Mouse (Mus musculus) hindbrain, embryonic 10.5 days (tissue): ENCODE results near the gene Gng4. TPM values are rescaled to one million over a fixed set of nuclear protein-coding genes. Genes with fewer than 3 reads are reported as not detected.

ENCODE experiments used
- DNase-seq: peaks from one replicate; pipeline ENCODE4 v3.0.0-alpha.2; 2017; ENCODE audit warnings: low spot score
- H3K27ac ChIP-seq: fragments of 300-500 bp; sonication (generic); 2 replicates; pipeline ENCODE4 v1.5.1; 2016; ENCODE audit warnings: mild to moderate bottlenecking, moderate library complexity
- H3K27me3 ChIP-seq: fragments of 300-500 bp; sonication (generic); 2 replicates; pipeline ENCODE4 v1.6.1; 2016; ENCODE audit warnings: mild to moderate bottlenecking; ENCODE audit not compliant: poor library complexity, insufficient read depth, severe bottlenecking
- H3K36me3 ChIP-seq: fragments of 300-500 bp; sonication (generic); 2 replicates; pipeline ENCODE4 v1.6.1; 2016; ENCODE audit warnings: mild to moderate bottlenecking, moderate library complexity
- H3K4me1 ChIP-seq: fragments of 300-500 bp; sonication (generic); replicated peaks from 2 replicates; pipeline ENCODE4 v1.6.1; 2016; ENCODE audit warnings: mild to moderate bottlenecking
- H3K4me3 ChIP-seq: fragments of 300-500 bp; sonication (generic); 2 replicates; pipeline ENCODE4 v1.5.1; 2016; ENCODE audit warnings: mild to moderate bottlenecking, moderate library complexity
- H3K9me3 ChIP-seq: fragments of 300-500 bp; sonication (generic); 2 replicates; pipeline ENCODE4 v1.6.1; 2016; ENCODE audit warnings: mild to moderate bottlenecking, moderate library complexity
- WGBS: fragments of 180-500 bp; shearing (Covaris S2); methylation state at CpG from one replicate; pipeline ENCODE4 v1.1.7; 2016; 5-methylcytosine and 5-hydroxymethylcytosine counted together
- polyA plus RNA-seq: library from polyadenylated mRNA; unstranded; fragments of >200 nt; fragmentation: Nextera tagmentation; extraction: Ambion mirVana; gene quantifications from 2 replicates; pipeline ENCODE4 v1.2.1, GENCODE M21; 2016

The Gng4 gene
- polyA plus RNA-seq, 1 experiment from 2014 or later, result 2.9 TPM

GRCm38 (mm10) chr13:13826533-13826932, 42.7 kb downstream of the Gng4 start:
- Histone ChIP-seq H3K4me3 (no peak overlapping the region), H3K36me3 (no peaks in the 10 kb centered on the region), H3K27ac (no peak overlapping the region), H3K27me3 (no peaks in the 10 kb centered on the region), H3K9me3 (no peaks in the 10 kb centered on the region), H3K4me1 (no peaks in the 10 kb centered on the region)
- DNase-seq, result no peak
- 84% methylated on average over 6 of the region's 6 CpGs for WGBS

GRCm38 (mm10) chr13:13828125-13828524, 44.3 kb downstream of the Gng4 start:
- WGBS, result 37% methylated on average over 1 of the region's 1 CpGs
- DNase-seq, result no peak
- Histone ChIP-seq H3K9me3 (no peaks in the 10 kb centered on the region), H3K36me3 (no peaks in the 10 kb centered on the region), H3K27ac (no peak overlapping the region), H3K4me1 (no peaks in the 10 kb centered on the region), H3K27me3 (no peaks in the 10 kb centered on the region), H3K4me3 (no peak overlapping the region)

GRCm38 (mm10) chr13:13830469-13831074, 46.7 kb downstream of the Gng4 start:
- H3K9me3 ChIP-seq, result 0 out of 2 replicates have a peak, but pooled peaks cover 4% of the 10 kb centered on the region
- no peak overlapping the region for H3K27ac ChIP-seq
- no peaks in the 10 kb centered on the region for H3K4me1 ChIP-seq
- no peak for DNase-seq
- 54% methylated on average over 4 of the region's 4 CpGs for WGBS
- H3K27me3 ChIP-seq, result no peaks in the 10 kb centered on the region
- no peaks in the 10 kb centered on the region for H3K36me3 ChIP-seq
- H3K4me3 ChIP-seq, result no peak overlapping the region

GRCm38 (mm10) chr13:13835180-13835579, 51.3 kb downstream of the Gng4 start:
- Histone ChIP-seq H3K27me3 (no peaks in the 10 kb centered on the region), H3K36me3 (no peaks in the 10 kb centered on the region), H3K4me1 (no peaks in the 10 kb centered on the region), H3K4me3 (no peak overlapping the region), H3K27ac (no peak overlapping the region), H3K9me3 (peaks cover 24% of the 10 kb centered on the region)
- WGBS, result 62% methylated on average over 2 of the region's 2 CpGs
- DNase-seq, result no peak

- Histone ChIP-seq H3K4me3 (no peak overlapping the region), H3K27ac (no peak overlapping the region), H3K4me1 (no peaks in the 10 kb centered on the region), H3K9me3 (no peaks in the 10 kb centered on the region), H3K36me3 (no peaks in the 10 kb centered on the region), H3K27me3 (no peaks in the 10 kb centered on the region)
- no peak for DNase-seq
- WGBS, result 57% methylated on average over 4 of the region's 4 CpGs
Observed at GRCm38 (mm10) chr13:13845021-13845420, 61.2 kb downstream of the Gng4 start.

- Histone ChIP-seq H3K27ac (no peak overlapping the region), H3K9me3 (no peaks in the 10 kb centered on the region), H3K4me1 (no peaks in the 10 kb centered on the region), H3K27me3 (no peaks in the 10 kb centered on the region), H3K4me3 (no peak overlapping the region), H3K36me3 (no peaks in the 10 kb centered on the region)
- DNase-seq, result no peak
- WGBS, result 85% methylated on average over 3 of the region's 3 CpGs
Observed at GRCm38 (mm10) chr13:13847075-13847599, 63.3 kb downstream of the Gng4 start.

GRCm38 (mm10) chr13:13857190-13857589, 73.3 kb downstream of the Gng4 start:
- WGBS, result 62% methylated on average over 4 of the region's 4 CpGs

GRCm38 (mm10) chr13:13862346-13862745, 78.5 kb downstream of the Gng4 start:
- Histone ChIP-seq H3K36me3 (no peaks in the 10 kb centered on the region), H3K27me3 (no peaks in the 10 kb centered on the region), H3K4me3 (no peak overlapping the region), H3K27ac (no peak overlapping the region; the same call in 1 of the 2 replicates), H3K9me3 (0 out of 2 replicates have a peak, but pooled peaks cover 2% of the 10 kb centered on the region), H3K4me1 (peaks cover 9% of the 10 kb centered on the region)
- WGBS, result 43% methylated on average over 11 of the region's 11 CpGs
- DNase-seq, result peak; percentile 38

More at GRCm38 (mm10) chr13:13857190-13857589, 73.3 kb downstream of the Gng4 start:
- Histone ChIP-seq H3K9me3 (0 out of 2 replicates have a peak, but pooled peaks cover 2% of the 10 kb centered on the region), H3K36me3 (no peaks in the 10 kb centered on the region), H3K4me1 (peaks cover 1% of the 10 kb centered on the region; the same call in 1 of the 2 replicates), H3K27me3 (no peaks in the 10 kb centered on the region), H3K4me3 (no peak overlapping the region), H3K27ac (no peak overlapping the region)
- no peak for DNase-seq

GRCm38 (mm10) chr13:13862941-13863340, 79.1 kb downstream of the Gng4 start:
- H3K27me3 ChIP-seq, result no peaks in the 10 kb centered on the region
- no peak overlapping the region for H3K27ac ChIP-seq
- H3K9me3 ChIP-seq, result 0 out of 2 replicates have a peak, but pooled peaks cover 2% of the 10 kb centered on the region
- DNase-seq, result no peak
- 46% methylated on average over 6 of the region's 6 CpGs for WGBS
- no peak overlapping the region for H3K4me3 ChIP-seq
- no peaks in the 10 kb centered on the region for H3K36me3 ChIP-seq
- H3K4me1 ChIP-seq, result peaks cover 9% of the 10 kb centered on the region

- 74% methylated on average over 2 of the region's 2 CpGs for WGBS
- no peaks in the 10 kb centered on the region for H3K27me3 ChIP-seq
- H3K36me3 ChIP-seq, result no peaks in the 10 kb centered on the region
- no peaks in the 10 kb centered on the region for H3K9me3 ChIP-seq
- no peak overlapping the region for H3K27ac ChIP-seq
- DNase-seq, result no peak
- H3K4me1 ChIP-seq, result peaks cover 9% of the 10 kb centered on the region
- no peak overlapping the region for H3K4me3 ChIP-seq
Observed at GRCm38 (mm10) chr13:13866339-13866738, 82.5 kb downstream of the Gng4 start.

GRCm38 (mm10) chr13:13867078-13867759, 83.4 kb downstream of the Gng4 start:
- 92% methylated on average over 2 of the region's 2 CpGs for WGBS
- Histone ChIP-seq H3K36me3 (no peaks in the 10 kb centered on the region), H3K27me3 (no peaks in the 10 kb centered on the region), H3K9me3 (no peaks in the 10 kb centered on the region), H3K4me3 (no peak overlapping the region), H3K4me1 (peaks cover 8% of the 10 kb centered on the region), H3K27ac (no peak overlapping the region)
- DNase-seq, result no peak

GRCm38 (mm10) chr13:13867922-13868321, 84.1 kb downstream of the Gng4 start:
- Histone ChIP-seq H3K4me3 (no peak overlapping the region), H3K27ac (no peak overlapping the region), H3K4me1 (peaks cover 1% of the 10 kb centered on the region; the same call in 1 of the 2 replicates), H3K9me3 (no peaks in the 10 kb centered on the region), H3K27me3 (no peaks in the 10 kb centered on the region), H3K36me3 (no peaks in the 10 kb centered on the region)
- peak; percentile 43 for DNase-seq
- WGBS, result 27% methylated on average over 3 of the region's 3 CpGs
